Mouse (Mus musculus) neural tube, embryonic 13.5 days (tissue): ENCODE measurements around the gene Gm44790. TPM values are rescaled to one million over a fixed set of nuclear protein-coding genes. Genes with fewer than 3 reads are reported as not detected.

Source experiments
- ATAC-seq: fragments of 200-750 bp; cut with Nextera tagmentation; 2 replicates; pipeline ENCODE4 v1.8.0; 2017; ENCODE audit warnings: low read depth, mild to moderate bottlenecking, moderate TSS enrichment, moderate library complexity
- H3K27ac ChIP-seq: fragments of 300-500 bp; sonication (generic); replicated peaks from 2 replicates; pipeline ENCODE4 v1.5.1; 2015; ENCODE audit warnings: moderate library complexity, mild to moderate bottlenecking, inconsistent platforms
- H3K27me3 ChIP-seq: fragments of 300-500 bp; sonication (generic); 2 replicates; pipeline ENCODE4 v1.6.1; 2015; ENCODE audit warnings: mild to moderate bottlenecking, inconsistent platforms
- H3K36me3 ChIP-seq: fragments of 300-500 bp; sonication (generic); 2 replicates; pipeline ENCODE4 v1.6.1; 2015; ENCODE audit warnings: mild to moderate bottlenecking, inconsistent platforms
- H3K4me1 ChIP-seq: fragments of 300-500 bp; sonication (generic); replicated peaks from 2 replicates; pipeline ENCODE4 v1.6.1; 2015; ENCODE audit warnings: inconsistent platforms
- H3K4me2 ChIP-seq: fragments of 300-500 bp; sonication (generic); 2 replicates; pipeline ENCODE4 v1.6.1; 2015; ENCODE audit warnings: inconsistent platforms, mild to moderate bottlenecking, moderate library complexity
- H3K4me3 ChIP-seq: fragments of 300-500 bp; sonication (generic); 2 replicates; pipeline ENCODE4 v1.5.1; 2015; ENCODE audit warnings: mild to moderate bottlenecking, inconsistent platforms
- H3K9ac ChIP-seq: fragments of 300-500 bp; sonication (generic); 2 replicates; pipeline ENCODE4 v1.6.1; 2015; ENCODE audit warnings: moderate library complexity, mild to moderate bottlenecking, inconsistent platforms
- H3K9me3 ChIP-seq: fragments of 300-500 bp; sonication (generic); 2 replicates; pipeline ENCODE4 v1.6.1; 2016; ENCODE audit warnings: inconsistent platforms
- WGBS: fragments of 180-500 bp; shearing (Covaris S2); methylation state at CpG from one replicate; pipeline ENCODE4 v1.1.7; 2015; 5-methylcytosine and 5-hydroxymethylcytosine counted together
- polyA plus RNA-seq: library from polyadenylated mRNA; unstranded; fragments of >200 nt; fragmentation: Nextera tagmentation; extraction: Ambion mirVana; gene quantifications from 2 replicates; pipeline ENCODE4 v1.2.1, GENCODE M21; 2015

Gm44790 gene
- polyA plus RNA-seq, 1 experiment from 2014 or later: 0.50 TPM

GRCm38 (mm10) chr6:86406306-86406705, 20.2 kb upstream of the Gm44790 start:
- no peak for ATAC-seq
- no peaks in the 10 kb centered on the region for H3K36me3 ChIP-seq
- H3K27ac ChIP-seq: no peak overlapping the region
- H3K4me1 ChIP-seq: peaks cover 52% of the 10 kb centered on the region
- H3K4me3 ChIP-seq: peak overlapping the region; percentile 87
- peak overlapping the region; percentile 64 for H3K9ac ChIP-seq
- H3K27me3 ChIP-seq: no peaks in the 10 kb centered on the region
- no peaks in the 10 kb centered on the region for H3K9me3 ChIP-seq
- peak overlapping the region; percentile 83 for H3K4me2 ChIP-seq

GRCm38 (mm10) chr6:86418711-86419110, 7.7 kb upstream of the Gm44790 start:
- Histone ChIP-seq H3K36me3 (peaks cover 87% of the 10 kb centered on the region), H3K4me3 (no peak overlapping the region), H3K9me3 (no peaks in the 10 kb centered on the region), H3K4me1 (no peaks in the 10 kb centered on the region), H3K9ac (no peak overlapping the region), H3K4me2 (no peak overlapping the region), H3K27me3 (no peaks in the 10 kb centered on the region), H3K27ac (no peak overlapping the region)
- 92% methylated on average over 6 of the region's 6 CpGs for WGBS
- no peak for ATAC-seq

GRCm38 (mm10) chr6:86419239-86419638, 7.2 kb upstream of the Gm44790 start:
- no peak for ATAC-seq
- Histone ChIP-seq H3K27ac (no peak overlapping the region), H3K4me2 (no peak overlapping the region), H3K9me3 (no peaks in the 10 kb centered on the region), H3K4me3 (no peak overlapping the region), H3K27me3 (no peaks in the 10 kb centered on the region), H3K4me1 (no peaks in the 10 kb centered on the region), H3K9ac (no peak overlapping the region), H3K36me3 (peaks cover 85% of the 10 kb centered on the region)
- 93% methylated on average over 3 of the region's 3 CpGs for WGBS

GRCm38 (mm10) chr6:86420491-86420890, 6.0 kb upstream of the Gm44790 start:
- no peaks in the 10 kb centered on the region for H3K4me1 ChIP-seq
- no peak overlapping the region for H3K4me3 ChIP-seq
- H3K9ac ChIP-seq: no peak overlapping the region
- 79% methylated on average over 6 of the region's 6 CpGs for WGBS
- H3K9me3 ChIP-seq: no peaks in the 10 kb centered on the region
- H3K27ac ChIP-seq: no peak overlapping the region
- peaks cover 86% of the 10 kb centered on the region for H3K36me3 ChIP-seq
- no peak for ATAC-seq
- H3K4me2 ChIP-seq: no peak overlapping the region
- H3K27me3 ChIP-seq: no peaks in the 10 kb centered on the region

GRCm38 (mm10) chr6:86431531-86431930, 5.1 kb downstream of the Gm44790 start:
- Histone ChIP-seq H3K4me3 (no peak overlapping the region), H3K4me2 (no peak overlapping the region), H3K27me3 (no peaks in the 10 kb centered on the region), H3K9ac (no peak overlapping the region), H3K27ac (no peak overlapping the region), H3K4me1 (no peaks in the 10 kb centered on the region), H3K36me3 (peaks cover 92% of the 10 kb centered on the region), H3K9me3 (no peaks in the 10 kb centered on the region)
- ATAC-seq: no peak
- 94% methylated on average over 3 of the region's 3 CpGs for WGBS

GRCm38 (mm10) chr6:86433696-86434095, 7.2 kb downstream of the Gm44790 start:
- H3K36me3 ChIP-seq: peaks cover 73% of the 10 kb centered on the region
- WGBS: 88% methylated on average over 1 of the region's 1 CpGs
- no peak for ATAC-seq

GRCm38 (mm10) chr6:86437711-86438110, 11.3 kb downstream of the Gm44790 start:
- H3K4me1 ChIP-seq: peaks cover 19% of the 10 kb centered on the region
- peak; percentile 44; the same call in 1 of the 2 replicates for ATAC-seq
- 3% methylated on average over 14 of the region's 14 CpGs for WGBS
- H3K9ac ChIP-seq: peak overlapping the region; percentile 87
- peaks cover 41% of the 10 kb centered on the region for H3K36me3 ChIP-seq
- no peaks in the 10 kb centered on the region for H3K27me3 ChIP-seq
- no peaks in the 10 kb centered on the region for H3K9me3 ChIP-seq
- peak overlapping the region; percentile 84 for H3K4me3 ChIP-seq
- H3K27ac ChIP-seq: peak overlapping the region; percentile 91
- H3K4me2 ChIP-seq: peak overlapping the region; percentile 78

More at GRCm38 (mm10) chr6:86433696-86434095, 7.2 kb downstream of the Gm44790 start:
- Histone ChIP-seq H3K27me3 (no peaks in the 10 kb centered on the region), H3K4me1 (peaks cover 8% of the 10 kb centered on the region), H3K4me2 (no peak overlapping the region), H3K9ac (no peak overlapping the region), H3K9me3 (no peaks in the 10 kb centered on the region), H3K27ac (no peak overlapping the region), H3K4me3 (no peak overlapping the region)

- H3K4me3 ChIP-seq: peak within 1 kb of the TSS; percentile 84
- peaks cover 19% of the 10 kb centered on the region for H3K4me1 ChIP-seq
- H3K4me2 ChIP-seq: peak within 1 kb of the TSS; percentile 78
- peak within 1 kb of the TSS; percentile 87 for H3K9ac ChIP-seq
- H3K36me3 ChIP-seq: peaks cover 36% of the 10 kb centered on the region
- WGBS: under 1% methylated on average over 59 of the region's 59 CpGs
- ATAC-seq: peak; percentile 97
- no peaks in the 10 kb centered on the region for H3K9me3 ChIP-seq
- peak within 1 kb of the TSS; percentile 91 for H3K27ac ChIP-seq
- H3K27me3 ChIP-seq: no peaks in the 10 kb centered on the region
Measured at GRCm38 (mm10) chr6:86438272-86439118, 12.0 kb downstream of the Gm44790 start, which contains the start of gene C87436. C87436 (plus strand) TSS chr6:86438374.

GRCm38 (mm10) chr6:86439119-86439496, 12.7 kb downstream of the Gm44790 start:
- Histone ChIP-seq H3K9ac (peak overlapping the region; percentile 87), H3K9me3 (no peaks in the 10 kb centered on the region), H3K4me3 (peak overlapping the region; percentile 84), H3K27me3 (no peaks in the 10 kb centered on the region), H3K4me1 (peaks cover 19% of the 10 kb centered on the region), H3K27ac (peak overlapping the region; percentile 91), H3K36me3 (peaks cover 36% of the 10 kb centered on the region), H3K4me2 (peak overlapping the region; percentile 78)
- no peak; the same call in 1 of the 2 replicates for ATAC-seq
- 4% methylated on average over 13 of the region's 13 CpGs for WGBS

- WGBS: 92% methylated on average over 1 of the region's 1 CpGs
- Histone ChIP-seq H3K4me2 (peak overlapping the region; percentile 78), H3K9me3 (no peaks in the 10 kb centered on the region), H3K4me1 (peaks cover 19% of the 10 kb centered on the region), H3K27ac (peak overlapping the region; percentile 91; the same call in 1 of the 2 replicates), H3K4me3 (peak overlapping the region; percentile 84), H3K36me3 (peaks cover 36% of the 10 kb centered on the region), H3K27me3 (no peaks in the 10 kb centered on the region), H3K9ac (peak overlapping the region; percentile 87)
- ATAC-seq: no peak
Measured at GRCm38 (mm10) chr6:86439531-86439930, 13.1 kb downstream of the Gm44790 start.

GRCm38 (mm10) chr6:86441571-86441970, 15.1 kb downstream of the Gm44790 start:
- no peak overlapping the region for H3K9ac ChIP-seq
- H3K27me3 ChIP-seq: no peaks in the 10 kb centered on the region
- ATAC-seq: no peak
- H3K36me3 ChIP-seq: peaks cover 30% of the 10 kb centered on the region
- H3K9me3 ChIP-seq: no peaks in the 10 kb centered on the region
- 94% methylated on average over 10 of the region's 10 CpGs for WGBS
- no peak overlapping the region for H3K4me2 ChIP-seq
- no peak overlapping the region for H3K4me3 ChIP-seq
- H3K4me1 ChIP-seq: peaks cover 19% of the 10 kb centered on the region
- H3K27ac ChIP-seq: no peak overlapping the region

- no peak overlapping the region for H3K9ac ChIP-seq
- 94% methylated on average over 18 of the region's 18 CpGs for WGBS
Measured at GRCm38 (mm10) chr6:86445551-86445950, 19.1 kb downstream of the Gm44790 start.

More at GRCm38 (mm10) chr6:86445551-86445950, 19.1 kb downstream of the Gm44790 start:
- Histone ChIP-seq H3K4me1 (no peaks in the 10 kb centered on the region), H3K27me3 (no peaks in the 10 kb centered on the region), H3K9me3 (no peaks in the 10 kb centered on the region), H3K36me3 (peaks cover 62% of the 10 kb centered on the region), H3K4me2 (no peak overlapping the region), H3K27ac (no peak overlapping the region), H3K4me3 (no peak overlapping the region)
- ATAC-seq: no peak
